Mouse (Mus musculus) heart, postnatal 0 days (tissue): ENCODE measurements around the gene Rusc2.

Experiments
- CTCF ChIP-seq: IDR thresholded peaks from 2 replicates; pipeline ENCODE4 v1.5.1; 2016; ENCODE audit warnings: antibody characterized with exemption, control low read depth, low read depth
- EP300 ChIP-seq: IDR thresholded peaks from 2 replicates; pipeline ENCODE4 v1.6.1; 2016; ENCODE audit warnings: antibody characterized with exemption, low read depth

DNA sequence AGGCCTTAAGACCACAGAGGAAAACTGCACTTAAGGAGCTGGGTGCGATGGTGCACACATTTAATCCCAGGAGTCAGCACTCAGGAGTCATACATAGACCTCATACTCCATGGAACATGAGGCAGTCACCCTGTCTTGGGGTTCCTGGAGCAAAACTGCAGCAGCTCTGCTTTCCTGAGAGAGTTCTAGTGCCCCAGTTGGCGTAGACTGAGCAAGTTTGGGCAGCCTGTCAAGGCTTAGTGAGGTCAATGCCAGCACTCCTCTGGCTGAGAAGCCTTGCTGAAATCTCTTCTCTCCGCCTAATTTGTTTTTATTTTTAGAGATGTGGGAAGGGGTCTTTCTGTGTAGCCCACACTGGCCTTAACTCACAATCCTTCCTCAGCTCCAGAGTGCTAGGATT is 66.8 kb downstream of the Rusc2 start:
- TF ChIP-seq EP300: no peak
- no peak for TF ChIP-seq CTCF
